Mouse (Mus musculus) spleen, postnatal 0 days (tissue): ENCODE data around the gene Cyth3. TPM values are rescaled to one million over a fixed set of nuclear protein-coding genes. Genes with fewer than 3 reads are reported as not detected.

Experiments
- polyA plus RNA-seq: library from polyadenylated mRNA; unstranded; fragments of >200 nt; fragmentation: Nextera tagmentation; extraction: Ambion mirVana; gene quantifications from 2 replicates; pipeline ENCODE4 v1.2.1, GENCODE M21; 2015

The Cyth3 gene
- polyA plus RNA-seq = 50.7 and 51.7 TPM in 2 replicates

DNA sequence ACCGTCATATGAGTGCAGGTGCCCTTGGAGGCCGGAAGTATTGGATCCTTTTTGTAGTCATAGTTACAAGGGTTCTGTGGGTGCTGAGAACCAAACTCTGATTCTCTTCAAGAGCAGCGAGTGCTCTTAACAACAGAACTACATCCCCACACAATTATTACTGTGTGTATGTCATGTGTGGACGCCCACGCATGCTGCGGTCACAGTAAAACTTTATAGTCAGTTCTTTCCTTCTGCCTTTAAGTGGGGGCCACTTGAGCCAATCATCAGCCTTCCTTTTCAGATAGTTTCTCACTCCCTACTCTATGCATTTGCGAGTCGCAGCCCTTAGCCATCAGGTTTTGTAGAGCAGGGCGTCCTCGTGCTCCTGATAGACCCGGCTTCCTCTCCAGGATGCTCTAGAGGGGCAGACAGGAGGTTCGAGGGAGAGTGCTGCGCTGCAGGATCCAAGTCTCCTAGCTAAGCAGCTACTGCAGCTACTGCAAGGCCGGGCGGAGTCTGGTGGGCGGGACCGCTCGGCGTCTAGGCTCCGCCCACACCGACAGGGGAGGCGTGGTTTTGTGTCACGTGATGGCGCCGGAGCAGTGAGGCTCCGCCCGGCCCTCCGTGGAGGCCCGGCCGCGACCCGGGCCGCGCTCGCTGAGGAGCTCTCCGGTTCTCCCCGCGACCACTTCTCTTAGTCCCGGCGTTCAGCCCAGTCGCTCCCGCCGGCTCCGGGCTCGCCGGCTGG, at the start of gene Cyth3:
Gene Cyth3 (plus strand): TSS at position 555 of the 730 bp plus-strand sequence.

GRCm38 (mm10) chr5:143732180-143732891, 110.1 kb downstream of the Cyth3 start, which contains the start of gene Usp42:
TSS of gene Usp42 (minus strand) at chr5:143732280.

Other genes starting within 250 kb of the Cyth3 start
- gene Kdelr2, start 218.6 kb upstream of the Cyth3 start, polyA plus RNA-seq = 126 and 132 TPM in 2 replicates
- gene Daglb, start 157.9 kb upstream of the Cyth3 start, polyA plus RNA-seq = 11.6 and 11.9 TPM in 2 replicates
- 215 and 246 TPM in 2 replicates for gene Rac1, start 94.4 kb upstream of the Cyth3 start, polyA plus RNA-seq
- gene Usp42, start 109.8 kb downstream of the Cyth3 start, polyA plus RNA-seq = 4.4 and 6.7 TPM in 2 replicates
- 85.4 and 94.2 TPM in 2 replicates for gene Eif2ak1, start 195.3 kb downstream of the Cyth3 start, polyA plus RNA-seq